Mouse (Mus musculus): ENCODE data around the gene Taar7a. TPM values are rescaled to one million over a fixed set of nuclear protein-coding genes. Genes with fewer than 3 reads are reported as not detected.
A peak's percentile ranks its signal among the peaks of the same experiment; 100 is the strongest.

The Taar7a gene
- total RNA-seq (2022), result not detected

GRCm38 (mm10) chr10:23993381-23993780, at the start of gene Taar7a:
TSS of gene Taar7a (minus strand) at chr10:23993481.
- no peak for DNase-seq (ENCODE audit: low spot score in 2 of 2)

- DNase-seq (ENCODE audit: low spot score in 2 of 2), result no peak
These were observed 47.0 kb upstream of the Taar7a start for GRCm38 (mm10) chr10:24040120-24040869.

- no peak for DNase-seq (ENCODE audit: low spot score in 2 of 2)
These were observed 44.0 kb upstream of the Taar7a start, which contains the start of gene Taar7e for GRCm38 (mm10) chr10:24037314-24037713. TSS of gene Taar7e (plus strand) at chr10:24037614.

- DNase-seq (ENCODE audit: low spot score in 2 of 2), result no peak
These were observed 38.1 kb upstream of the Taar7a start for GRCm38 (mm10) chr10:24031347-24031746.

- no peak for DNase-seq (ENCODE audit: low spot score in 2 of 2)
These were observed 33.6 kb upstream of the Taar7a start, which contains the start of gene Taar7d for GRCm38 (mm10) chr10:24026922-24027321. TSS of gene Taar7d (plus strand) at chr10:24027222.

GRCm38 (mm10) chr10:24008143-24008542, 14.9 kb upstream of the Taar7a start:
- no peak for DNase-seq (ENCODE audit: low spot score in 2 of 2)

- no peak for DNase-seq (ENCODE audit: low spot score in 2 of 2)
These were observed 13.8 kb upstream of the Taar7a start for GRCm38 (mm10) chr10:24007034-24007433.

GRCm38 (mm10) chr10:24006442-24006841, 13.2 kb upstream of the Taar7a start:
- no peak for DNase-seq (ENCODE audit: low spot score in 2 of 2)

GRCm38 (mm10) chr10:23999639-24000038, 6.4 kb upstream of the Taar7a start, which contains the start of gene Taar7b:
TSS of gene Taar7b (plus strand) at chr10:23999939.
- no peak for DNase-seq (ENCODE audit: low spot score in 2 of 2)

- DNase-seq (ENCODE audit: low spot score in 2 of 2), result no peak
These were observed 6.9 kb downstream of the Taar7a start for GRCm38 (mm10) chr10:23986419-23986818.

- DNase-seq (ENCODE audit: low spot score in 2 of 2), result no peak
These were observed 7.7 kb downstream of the Taar7a start, which contains the start of gene Taar6 for GRCm38 (mm10) chr10:23985546-23985945. TSS of gene Taar6 (minus strand) at chr10:23985646.

- peak; percentile 15 to 16 for DNase-seq (ENCODE audit: low spot score in 2 of 2)
These were observed 14.2 kb downstream of the Taar7a start for GRCm38 (mm10) chr10:23978901-23979705.

GRCm38 (mm10) chr10:23977958-23978357, 15.3 kb downstream of the Taar7a start:
- DNase-seq (ENCODE audit: low spot score in 2 of 2), result no peak

- DNase-seq (ENCODE audit: low spot score in 2 of 2), result no peak
These were observed 22.0 kb downstream of the Taar7a start for GRCm38 (mm10) chr10:23971256-23971655.

GRCm38 (mm10) chr10:23970656-23971165, 22.6 kb downstream of the Taar7a start, which contains the start of gene Taar5:
TSS of gene Taar5 (plus strand) at chr10:23970706.
- no peak for DNase-seq (ENCODE audit: low spot score in 2 of 2)

GRCm38 (mm10) chr10:23964921-23965610, 28.2 kb downstream of the Taar7a start:
- DNase-seq (ENCODE audit: low spot score in 2 of 2), result no peak

- no peak for DNase-seq (ENCODE audit: low spot score in 2 of 2)
These were observed 29.8 kb downstream of the Taar7a start for GRCm38 (mm10) chr10:23963444-23963843.

GRCm38 (mm10) chr10:23960444-23960915, 32.8 kb downstream of the Taar7a start, which contains the start of gene Taar4:
TSS of gene Taar4 (plus strand) at chr10:23960494.
- no peak for DNase-seq (ENCODE audit: low spot score in 2 of 2)

GRCm38 (mm10) chr10:23959071-23959470, 34.2 kb downstream of the Taar7a start:
- no peak for DNase-seq (ENCODE audit: low spot score in 2 of 2)

GRCm38 (mm10) chr10:23951714-23952113, 41.6 kb downstream of the Taar7a start:
- DNase-seq (ENCODE audit: low spot score in 2 of 2), result no peak

GRCm38 (mm10) chr10:23949508-23950005, 43.7 kb downstream of the Taar7a start, which contains the start of gene Taar3:
TSS of gene Taar3 (plus strand) at chr10:23949558.
- DNase-seq (ENCODE audit: low spot score in 2 of 2), result no peak
